Mouse (Mus musculus): ENCODE results near the gene Dzip1. TPM values are rescaled to one million over a fixed set of nuclear protein-coding genes. Genes with fewer than 3 reads are reported as not detected.
A peak's percentile ranks its signal among the peaks of the same experiment; 100 is the strongest.

Dzip1 gene
- polyA plus RNA-seq, 1 experiment from 2014 or later, result 53.2 TPM

- 0 out of 2 replicates have a peak, but pooled peaks have one; percentile 6 for ATAC-seq (ENCODE audit: low read depth)
- Histone ChIP-seq H3K27me3 (0 out of 2 replicates have a peak, but pooled peaks cover 8% of the 10 kb centered on the region), H3K9me3 (no peaks in the 10 kb centered on the region), H3K4me2 (no peak overlapping the region), H3K4me1 (replicated peaks) (peaks cover 40% of the 10 kb centered on the region), H3K27ac (replicated peaks) (no peak overlapping the region), H3K36me3 (peaks cover 46% of the 10 kb centered on the region), H3K9ac (no peak overlapping the region), H3K4me3 (no peak overlapping the region)
- WGBS, result 63% methylated on average over 8 of the region's 8 CpGs
These were observed 6.2 kb downstream of the Dzip1 start for GRCm38 (mm10) chr14:118919025-118919424.

- Histone ChIP-seq H3K27me3 (no peaks in the 10 kb centered on the region), H3K4me2 (no peak overlapping the region), H3K4me3 (no peak overlapping the region), H3K9me3 (no peaks in the 10 kb centered on the region), H3K36me3 (peaks cover 91% of the 10 kb centered on the region), H3K27ac (replicated peaks) (no peak overlapping the region), H3K4me1 (replicated peaks) (no peaks in the 10 kb centered on the region), H3K9ac (no peak overlapping the region)
- 79% methylated on average over 5 of the region's 5 CpGs for WGBS
- no peak for ATAC-seq (ENCODE audit: low read depth)
These were observed 11.6 kb downstream of the Dzip1 start for GRCm38 (mm10) chr14:118913651-118914050.

- Histone ChIP-seq H3K4me2 (no peak overlapping the region), H3K9me3 (no peaks in the 10 kb centered on the region), H3K4me3 (no peak overlapping the region), H3K9ac (no peak overlapping the region), H3K27ac (replicated peaks) (no peak overlapping the region), H3K27me3 (no peaks in the 10 kb centered on the region), H3K36me3 (peaks cover 92% of the 10 kb centered on the region), H3K4me1 (replicated peaks) (no peaks in the 10 kb centered on the region)
- ATAC-seq (ENCODE audit: low read depth), result no peak
- 95% methylated on average over 6 of the region's 6 CpGs for WGBS
These were observed 13.7 kb downstream of the Dzip1 start for GRCm38 (mm10) chr14:118911521-118911920.

GRCm38 (mm10) chr14:118910332-118911222, 14.7 kb downstream of the Dzip1 start:
- Histone ChIP-seq H3K4me1 (replicated peaks) (no peaks in the 10 kb centered on the region), H3K9ac (no peak overlapping the region), H3K4me2 (no peak overlapping the region), H3K9me3 (no peaks in the 10 kb centered on the region), H3K27ac (replicated peaks) (no peak overlapping the region), H3K36me3 (peaks cover 94% of the 10 kb centered on the region), H3K4me3 (no peak overlapping the region), H3K27me3 (no peaks in the 10 kb centered on the region)
- ATAC-seq (ENCODE audit: low read depth), result no peak
- WGBS, result 70% methylated on average over 29 of the region's 29 CpGs

GRCm38 (mm10) chr14:118909872-118910271, 15.4 kb downstream of the Dzip1 start:
- Histone ChIP-seq H3K27me3 (no peaks in the 10 kb centered on the region), H3K4me3 (no peak overlapping the region), H3K9ac (no peak overlapping the region), H3K4me2 (no peak overlapping the region), H3K36me3 (peaks cover 93% of the 10 kb centered on the region), H3K9me3 (no peaks in the 10 kb centered on the region), H3K27ac (replicated peaks) (no peak overlapping the region), H3K4me1 (replicated peaks) (peaks cover under 1% of the 10 kb centered on the region; the same call in 1 of the 2 replicates)
- no peak for ATAC-seq (ENCODE audit: low read depth)
- 85% methylated on average over 8 of the region's 8 CpGs for WGBS

GRCm38 (mm10) chr14:118907592-118907991, 17.7 kb downstream of the Dzip1 start:
- H3K4me2 ChIP-seq, result no peak overlapping the region
- H3K27me3 ChIP-seq, result no peaks in the 10 kb centered on the region
- H3K9me3 ChIP-seq, result no peaks in the 10 kb centered on the region
- 86% methylated on average over 8 of the region's 8 CpGs for WGBS
- no peak overlapping the region for H3K4me3 ChIP-seq
- no peak overlapping the region for H3K9ac ChIP-seq
- peaks cover 13% of the 10 kb centered on the region for H3K4me1 ChIP-seq (replicated peaks)
- ATAC-seq (ENCODE audit: low read depth), result no peak
- H3K27ac ChIP-seq (replicated peaks), result no peak overlapping the region
- H3K36me3 ChIP-seq, result peaks cover 95% of the 10 kb centered on the region

GRCm38 (mm10) chr14:118903867-118904562, 21.2 kb downstream of the Dzip1 start:
- WGBS, result 22% methylated on average over 6 of the region's 6 CpGs
- peaks cover 93% of the 10 kb centered on the region for H3K36me3 ChIP-seq
- no peak overlapping the region for H3K4me2 ChIP-seq
- 0 out of 2 replicates have a peak overlapping the region, but pooled peaks have one; percentile 18 for H3K9ac ChIP-seq
- H3K27me3 ChIP-seq, result no peaks in the 10 kb centered on the region
- peak; percentile 60 for ATAC-seq (ENCODE audit: low read depth)
- H3K4me3 ChIP-seq, result no peak overlapping the region
- H3K4me1 ChIP-seq (replicated peaks), result peaks cover 13% of the 10 kb centered on the region
- H3K9me3 ChIP-seq, result 0 out of 2 replicates have a peak, but pooled peaks cover 5% of the 10 kb centered on the region
- H3K27ac ChIP-seq (replicated peaks), result peak overlapping the region; percentile 69

GRCm38 (mm10) chr14:118903397-118903796, 21.9 kb downstream of the Dzip1 start:
- Histone ChIP-seq H3K36me3 (peaks cover 94% of the 10 kb centered on the region), H3K27me3 (no peaks in the 10 kb centered on the region), H3K4me3 (no peak overlapping the region), H3K27ac (replicated peaks) (peak overlapping the region; percentile 69; the same call in 1 of the 2 replicates), H3K9me3 (0 out of 2 replicates have a peak, but pooled peaks cover 5% of the 10 kb centered on the region), H3K4me1 (replicated peaks) (peaks cover 13% of the 10 kb centered on the region), H3K9ac (no peak overlapping the region), H3K4me2 (no peak overlapping the region)
- ATAC-seq (ENCODE audit: low read depth), result no peak
- WGBS, result 91% methylated on average over 3 of the region's 3 CpGs

GRCm38 (mm10) chr14:118900911-118901310, 24.3 kb downstream of the Dzip1 start:
- Histone ChIP-seq H3K36me3 (peaks cover 92% of the 10 kb centered on the region), H3K4me1 (replicated peaks) (peaks cover 13% of the 10 kb centered on the region), H3K27ac (replicated peaks) (no peak overlapping the region), H3K4me3 (no peak overlapping the region), H3K9ac (no peak overlapping the region), H3K9me3 (0 out of 2 replicates have a peak, but pooled peaks cover 5% of the 10 kb centered on the region), H3K4me2 (no peak overlapping the region), H3K27me3 (no peaks in the 10 kb centered on the region)
- ATAC-seq (ENCODE audit: low read depth), result no peak
- 93% methylated on average over 1 of the region's 1 CpGs for WGBS

GRCm38 (mm10) chr14:118899940-118900339, 25.3 kb downstream of the Dzip1 start:
- H3K4me3 ChIP-seq, result no peak overlapping the region
- peaks cover 95% of the 10 kb centered on the region for H3K36me3 ChIP-seq
- 0 out of 2 replicates have a peak, but pooled peaks cover 5% of the 10 kb centered on the region for H3K9me3 ChIP-seq
- peaks cover 13% of the 10 kb centered on the region for H3K4me1 ChIP-seq (replicated peaks)
- no peak overlapping the region for H3K27ac ChIP-seq (replicated peaks)
- no peak for ATAC-seq (ENCODE audit: low read depth)
- 85% methylated on average over 11 of the region's 11 CpGs for WGBS
- H3K27me3 ChIP-seq, result no peaks in the 10 kb centered on the region
- H3K4me2 ChIP-seq, result no peak overlapping the region
- no peak overlapping the region for H3K9ac ChIP-seq

GRCm38 (mm10) chr14:118895655-118896054, 29.6 kb downstream of the Dzip1 start:
- H3K4me3 ChIP-seq, result no peak overlapping the region
- no peaks in the 10 kb centered on the region for H3K27me3 ChIP-seq
- ATAC-seq (ENCODE audit: low read depth), result no peak
- H3K36me3 ChIP-seq, result peaks cover 93% of the 10 kb centered on the region
- no peaks in the 10 kb centered on the region for H3K4me1 ChIP-seq (replicated peaks)
- H3K27ac ChIP-seq (replicated peaks), result no peak overlapping the region
- WGBS, result 93% methylated on average over 10 of the region's 10 CpGs
- no peaks in the 10 kb centered on the region for H3K9me3 ChIP-seq
- H3K9ac ChIP-seq, result no peak overlapping the region
- no peak overlapping the region for H3K4me2 ChIP-seq

- Histone ChIP-seq H3K36me3 (peaks cover 92% of the 10 kb centered on the region), H3K27me3 (no peaks in the 10 kb centered on the region)
- ATAC-seq (ENCODE audit: low read depth), result no peak
These were observed 30.0 kb downstream of the Dzip1 start for GRCm38 (mm10) chr14:118895228-118895627.

More at GRCm38 (mm10) chr14:118895228-118895627, 30.0 kb downstream of the Dzip1 start:
- Histone ChIP-seq H3K4me2 (no peak overlapping the region), H3K4me1 (replicated peaks) (no peaks in the 10 kb centered on the region), H3K9ac (no peak overlapping the region), H3K9me3 (no peaks in the 10 kb centered on the region), H3K27ac (replicated peaks) (no peak overlapping the region), H3K4me3 (no peak overlapping the region)
- WGBS, result 93% methylated on average over 7 of the region's 7 CpGs
